Mouse (Mus musculus): ENCODE data around the gene Abcc4.

Abcc4 gene

GRCm38 (mm10) chr14:118434842-118435241 lies 271.2 kb downstream of the Abcc4 start:
- no peak for DNase-seq (ENCODE audit: low spot score in 2 of 2)

- DNase-seq (ENCODE audit: low spot score in 2 of 2) = no peak
Observed at GRCm38 (mm10) chr14:118433848-118434247, 272.2 kb downstream of the Abcc4 start.

Data from natural killer cell, adult 2 months (primary cell).